Mouse (Mus musculus) kidney, embryonic 16.5 days (tissue): ENCODE data around the gene Slc9a3r2. TPM values are rescaled to one million over a fixed set of nuclear protein-coding genes. Genes with fewer than 3 reads are reported as not detected.

Source experiments
- ATAC-seq: fragments of 200-750 bp; cut with Nextera tagmentation; 2 replicates; pipeline ENCODE4 v1.8.0; 2017; ENCODE audit warnings: moderate TSS enrichment; ENCODE audit not compliant: low FRiP score, low TSS enrichment
- H3K27ac ChIP-seq: fragments of 300-500 bp; sonication (generic); 2 replicates; pipeline ENCODE4 v1.5.1; 2014; ENCODE audit warnings: low read length
- H3K27me3 ChIP-seq: fragments of 300-500 bp; sonication (generic); 2 replicates; pipeline ENCODE4 v1.6.1; 2014; ENCODE audit warnings: low read length, control low read depth, mixed read lengths; ENCODE audit not compliant: insufficient read depth
- H3K36me3 ChIP-seq: fragments of 300-500 bp; sonication (generic); 2 replicates; pipeline ENCODE4 v1.6.1; 2014; ENCODE audit warnings: low read length, control low read depth, mixed read lengths; ENCODE audit not compliant: insufficient read depth
- H3K4me1 ChIP-seq: fragments of 300-500 bp; sonication (generic); 2 replicates; pipeline ENCODE4 v1.6.1; 2014; ENCODE audit warnings: low read length, control low read depth, mixed read lengths; ENCODE audit not compliant: insufficient read depth
- H3K4me2 ChIP-seq: fragments of 300-500 bp; sonication (generic); replicated peaks from 2 replicates; pipeline ENCODE4 v1.6.1; 2014; ENCODE audit warnings: low read depth, low read length
- H3K4me3 ChIP-seq: fragments of 300-500 bp; sonication (generic); 2 replicates; pipeline ENCODE4 v1.5.1; 2014; ENCODE audit warnings: mild to moderate bottlenecking, low read length
- H3K9ac ChIP-seq: fragments of 300-500 bp; sonication (generic); replicated peaks from 2 replicates; pipeline ENCODE4 v1.6.1; 2014; ENCODE audit warnings: low read length
- H3K9me3 ChIP-seq: fragments of 300-500 bp; sonication (generic); 2 replicates; pipeline ENCODE4 v1.6.1; 2016; ENCODE audit warnings: low read length, control low read depth
- WGBS: fragments of 180-500 bp; shearing (Covaris S2); extraction: QIAGEN DNeasy Blood & Tissue Kit; methylation state at CpG from one replicate; pipeline ENCODE4 v1.1.7; 2014; 5-methylcytosine and 5-hydroxymethylcytosine counted together
- polyA plus RNA-seq: library from polyadenylated mRNA; unstranded; fragments of >200 nt; fragmentation: Nextera tagmentation; extraction: Ambion mirVana; gene quantifications from 2 replicates; pipeline ENCODE4 v1.2.1, GENCODE M21; 2015

The Slc9a3r2 gene
- 116 and 120 TPM in 2 replicates for polyA plus RNA-seq

- Histone ChIP-seq H3K9ac (peak within 1 kb of the TSS; percentile 83), H3K27me3 (no peaks in the 10 kb centered on the region), H3K36me3 (no peaks in the 10 kb centered on the region; the same call in 1 of the 2 replicates), H3K4me1 (peaks cover 28% of the 10 kb centered on the region), H3K9me3 (no peaks in the 10 kb centered on the region), H3K4me3 (peak within 1 kb of the TSS; percentile 73), H3K4me2 (peak within 1 kb of the TSS; percentile 97), H3K27ac (peak within 1 kb of the TSS; percentile 83)
- peak; percentile 74 for ATAC-seq
- 0% methylated on average over 19 of the region's 41 CpGs for WGBS
Measured at GRCm38 (mm10) chr17:24650070-24650616, at the start of gene Slc9a3r2. TSS of gene Slc9a3r2 (minus strand) at chr17:24650327.

DNA sequence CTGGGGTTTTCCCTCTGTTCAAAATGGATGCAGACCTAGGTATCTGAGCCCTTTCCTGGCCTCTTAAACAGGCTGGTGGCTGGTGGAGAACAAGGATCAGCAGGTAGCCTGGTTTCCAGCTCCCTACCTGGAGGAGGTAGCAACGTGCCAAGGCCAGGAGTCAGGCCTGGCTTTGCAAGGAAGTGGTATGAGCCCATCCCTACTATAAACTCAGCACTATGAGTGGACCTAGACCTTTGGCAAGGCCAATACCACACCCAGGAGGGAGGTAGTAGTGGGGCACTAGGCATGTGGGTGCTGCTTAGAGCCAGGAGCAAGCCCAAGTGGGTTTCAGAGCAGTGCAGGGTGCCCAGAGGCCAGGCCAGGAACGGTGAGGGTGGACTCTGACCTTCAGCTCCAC, 49.3 kb upstream of the Slc9a3r2 start:
- peaks cover 34% of the 10 kb centered on the region for H3K36me3 ChIP-seq

GRCm38 (mm10) chr17:24698715-24699114, 48.6 kb upstream of the Slc9a3r2 start:
- Histone ChIP-seq H3K4me1 (peaks cover 23% of the 10 kb centered on the region), H3K9me3 (no peaks in the 10 kb centered on the region), H3K27me3 (no peaks in the 10 kb centered on the region), H3K36me3 (peaks cover 29% of the 10 kb centered on the region), H3K4me2 (no peak overlapping the region), H3K9ac (no peak overlapping the region), H3K4me3 (no peak overlapping the region), H3K27ac (no peak overlapping the region)
- no peak for ATAC-seq
- 67% methylated on average over 9 of the region's 9 CpGs for WGBS

More for the DNA sequence above, 49.3 kb upstream of the Slc9a3r2 start:
- Histone ChIP-seq H3K4me2 (no peak overlapping the region), H3K27ac (no peak overlapping the region), H3K27me3 (no peaks in the 10 kb centered on the region), H3K9ac (no peak overlapping the region), H3K4me1 (peaks cover 21% of the 10 kb centered on the region), H3K9me3 (no peaks in the 10 kb centered on the region), H3K4me3 (no peak overlapping the region)
- WGBS, result 79% methylated on average over 2 of the region's 2 CpGs
- no peak for ATAC-seq

DNA sequence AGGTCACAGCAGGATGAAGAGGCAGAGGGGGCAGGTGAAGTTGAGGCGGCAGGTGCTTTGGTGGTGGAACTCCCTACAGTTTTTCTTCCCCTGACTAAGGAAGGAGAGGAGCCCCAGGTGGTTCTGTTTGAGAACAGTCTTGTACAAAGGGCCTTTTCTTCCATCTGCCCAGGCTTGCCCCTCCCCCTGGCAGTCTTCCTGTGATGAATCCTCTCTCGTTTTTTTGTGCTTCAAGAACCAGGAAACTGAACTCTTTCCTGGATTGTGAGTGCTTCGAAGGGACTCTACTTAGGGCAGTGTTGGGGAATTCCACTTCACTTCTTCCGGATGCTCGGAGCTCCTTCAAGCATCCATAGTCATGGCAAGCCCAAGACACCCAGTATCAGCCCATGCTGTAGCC, 47.9 kb upstream of the Slc9a3r2 start:
- Histone ChIP-seq H3K27me3 (no peaks in the 10 kb centered on the region), H3K36me3 (peaks cover 31% of the 10 kb centered on the region), H3K4me1 (peaks cover 23% of the 10 kb centered on the region), H3K9me3 (no peaks in the 10 kb centered on the region), H3K4me2 (no peak overlapping the region), H3K9ac (no peak overlapping the region), H3K4me3 (no peak overlapping the region), H3K27ac (no peak overlapping the region)
- no peak for ATAC-seq
- 30% methylated on average over 5 of the region's 5 CpGs for WGBS

DNA sequence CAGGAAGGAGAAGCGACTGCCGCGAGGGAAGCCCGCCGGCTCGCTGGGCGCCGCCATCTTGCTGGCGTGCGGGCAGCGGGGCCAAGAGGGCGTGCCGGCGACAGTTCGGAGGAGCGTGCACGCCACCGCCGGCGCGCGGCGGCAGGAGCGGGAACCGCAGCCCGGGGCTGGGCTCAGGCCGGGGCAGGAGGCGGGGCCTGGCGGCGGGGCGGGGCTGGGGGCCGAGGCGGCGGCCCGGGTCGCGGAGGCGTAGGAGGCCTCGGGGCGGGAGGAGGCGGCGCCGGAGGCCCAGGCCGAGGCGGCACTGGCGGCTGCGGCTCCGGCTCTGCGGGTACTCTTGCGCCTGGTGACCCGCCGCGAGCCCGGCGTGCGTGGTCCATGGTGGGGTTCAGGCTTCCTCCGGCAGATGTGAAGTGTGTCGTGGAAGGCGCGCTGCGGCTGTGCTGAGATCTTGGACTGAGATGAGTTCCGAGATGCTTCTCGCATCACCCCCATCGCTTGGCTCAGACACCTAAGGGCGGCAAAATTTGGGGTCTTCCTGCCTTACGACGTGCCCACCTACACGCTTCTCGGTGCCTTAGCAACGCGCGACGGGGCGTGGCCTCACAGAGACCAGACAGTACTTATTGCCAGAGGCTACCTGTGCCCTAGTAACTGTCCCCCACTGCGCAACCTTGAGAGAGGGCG, 46.0 kb upstream of the Slc9a3r2 start, which contains the start of the genes Gfer and Noxo1:
Gene Gfer, minus strand, starts transcription at position 146 of the 687 bp plus-strand sequence.
Gene Noxo1, plus strand, starts transcription at position 224 of the 687 bp plus-strand sequence.
- peak; percentile 90 for ATAC-seq
- peak within 1 kb of the TSS; percentile 84 for H3K9ac ChIP-seq
- WGBS, result under 1% methylated on average over 59 of the region's 76 CpGs
- peaks cover under 1% of the 10 kb centered on the region; the same call in 1 of the 2 replicates for H3K27me3 ChIP-seq
- H3K4me1 ChIP-seq, result peaks cover 23% of the 10 kb centered on the region
- peak within 1 kb of the TSS; percentile 81 for H3K4me3 ChIP-seq
- H3K27ac ChIP-seq, result peak within 1 kb of the TSS; percentile 81
- H3K9me3 ChIP-seq, result no peaks in the 10 kb centered on the region
- peaks cover 22% of the 10 kb centered on the region for H3K36me3 ChIP-seq
- peak within 1 kb of the TSS; percentile 87 for H3K4me2 ChIP-seq

DNA sequence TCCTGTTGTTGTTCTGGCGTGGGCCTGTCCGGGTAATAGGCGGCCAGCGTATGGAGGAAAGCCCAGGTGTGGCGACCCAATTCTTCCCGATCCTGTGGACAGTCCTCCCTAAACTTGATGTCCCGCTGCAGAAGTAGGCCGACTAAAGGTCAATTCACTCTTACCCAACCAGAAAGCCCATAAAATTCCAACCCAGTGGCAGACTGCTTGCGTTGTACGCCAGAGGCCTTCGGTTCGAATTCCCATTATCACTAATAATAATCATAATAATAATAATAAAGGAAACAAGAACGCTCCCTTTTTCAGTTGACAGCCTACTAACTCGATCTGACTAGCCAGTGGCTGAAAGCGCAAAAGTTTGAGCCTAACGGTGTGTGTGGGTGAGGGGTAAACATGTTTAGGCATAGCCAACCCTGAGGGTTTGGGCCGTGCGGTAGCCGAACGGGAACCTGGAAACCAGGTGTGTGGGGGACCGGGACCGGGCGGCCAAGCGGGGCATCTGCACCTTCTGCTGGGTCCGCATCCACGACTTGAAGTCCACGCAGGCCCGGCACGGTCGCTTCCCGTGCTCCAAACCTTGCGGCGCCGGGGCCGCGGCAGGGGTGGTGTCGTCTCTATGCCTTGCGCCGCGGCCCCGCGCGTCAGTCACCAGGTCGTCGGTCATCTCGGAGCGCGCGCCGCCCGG, 45.3 kb upstream of the Slc9a3r2 start:
- 4% methylated on average over 37 of the region's 51 CpGs for WGBS
- peak; percentile 37 for ATAC-seq

DNA sequence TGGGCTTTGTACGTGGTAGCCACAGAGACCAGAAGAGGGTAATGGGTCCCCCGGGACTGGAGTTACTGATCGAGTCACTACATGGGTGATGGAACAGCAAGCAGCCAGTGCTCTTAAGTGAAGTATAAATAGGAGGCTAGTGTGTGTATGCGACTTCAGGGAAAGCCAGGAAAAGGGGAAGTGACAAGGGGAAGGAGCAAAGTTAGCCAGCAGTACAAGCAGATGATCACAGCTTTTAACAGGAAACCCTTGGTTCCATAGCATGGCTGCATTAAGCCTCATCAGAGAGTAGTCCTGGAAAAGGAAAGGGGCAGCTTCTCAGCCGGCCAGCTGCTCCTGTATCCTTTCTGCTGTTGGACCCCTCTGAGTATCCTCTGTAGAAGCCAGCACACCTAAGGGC, 42.3 kb upstream of the Slc9a3r2 start:
- WGBS, result 88% methylated on average over 5 of the region's 5 CpGs
- no peak for ATAC-seq
- no peak overlapping the region for H3K27ac ChIP-seq
- peaks cover 13% of the 10 kb centered on the region for H3K36me3 ChIP-seq
- H3K4me1 ChIP-seq, result peaks cover 34% of the 10 kb centered on the region
- no peak overlapping the region for H3K9ac ChIP-seq
- no peak overlapping the region for H3K4me2 ChIP-seq
- no peak overlapping the region for H3K4me3 ChIP-seq
- no peaks in the 10 kb centered on the region for H3K9me3 ChIP-seq
- peaks cover 38% of the 10 kb centered on the region for H3K27me3 ChIP-seq

More for the DNA sequence above, 45.3 kb upstream of the Slc9a3r2 start:
- Histone ChIP-seq H3K27ac (peak overlapping the region; percentile 81), H3K9ac (peak overlapping the region; percentile 84), H3K4me3 (peak overlapping the region; percentile 81), H3K36me3 (peaks cover 15% of the 10 kb centered on the region), H3K27me3 (peaks cover 7% of the 10 kb centered on the region), H3K9me3 (no peaks in the 10 kb centered on the region), H3K4me2 (peak overlapping the region; percentile 87), H3K4me1 (peaks cover 23% of the 10 kb centered on the region)

DNA sequence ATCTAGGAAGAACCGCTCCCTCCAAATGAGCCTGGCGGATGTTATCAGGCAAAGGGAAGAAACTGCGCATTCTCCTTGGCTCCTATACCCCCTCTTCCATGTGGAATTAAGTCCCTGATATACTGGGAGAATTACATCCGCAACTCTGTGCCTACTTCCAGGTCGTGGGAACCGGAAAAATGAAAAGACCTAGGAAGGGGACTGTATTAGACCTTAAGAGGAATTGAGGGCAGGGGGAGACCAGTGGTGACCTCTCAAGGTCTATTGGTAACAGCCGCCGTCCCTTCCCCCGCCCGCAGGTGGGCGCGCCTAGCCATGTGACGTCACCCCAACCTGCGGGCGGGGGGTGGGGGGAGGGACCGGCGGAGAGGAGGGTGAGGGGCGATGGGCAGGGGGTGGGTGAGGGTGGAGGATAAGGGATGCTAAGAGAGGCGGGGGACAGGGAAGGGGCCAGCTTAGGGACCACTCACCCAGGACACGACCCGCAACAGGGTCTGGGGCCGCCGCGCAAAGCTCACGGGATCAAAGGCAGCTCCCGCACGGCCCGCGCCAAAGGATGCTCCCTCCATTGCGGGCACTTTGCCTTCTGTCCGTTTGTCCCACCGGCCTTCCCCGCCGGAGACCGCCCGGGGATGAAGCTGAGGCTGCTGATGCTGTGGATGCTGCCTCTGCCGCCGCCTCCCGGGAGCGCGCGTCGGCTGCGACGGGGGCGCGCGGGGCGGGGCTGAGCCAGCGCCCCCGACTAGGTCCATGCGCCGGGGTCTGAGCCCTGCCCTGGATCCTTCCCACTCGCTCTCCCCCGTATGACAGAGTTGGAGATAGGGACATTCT, 39.3 kb upstream of the Slc9a3r2 start, which contains the start of gene Syngr3:
Gene Syngr3, minus strand, starts transcription at position 705 of the 831 bp plus-strand sequence.
- Histone ChIP-seq H3K4me1 (peaks cover 20% of the 10 kb centered on the region), H3K4me2 (peak within 1 kb of the TSS; percentile 88), H3K9me3 (no peaks in the 10 kb centered on the region), H3K36me3 (peaks cover 13% of the 10 kb centered on the region), H3K9ac (peak within 1 kb of the TSS; percentile 63), H3K27me3 (peaks cover 42% of the 10 kb centered on the region), H3K27ac (no peak within 1 kb of the TSS), H3K4me3 (peak within 1 kb of the TSS; percentile 56)
- WGBS, result under 1% methylated on average over 48 of the region's 55 CpGs
- ATAC-seq, result no peak

DNA sequence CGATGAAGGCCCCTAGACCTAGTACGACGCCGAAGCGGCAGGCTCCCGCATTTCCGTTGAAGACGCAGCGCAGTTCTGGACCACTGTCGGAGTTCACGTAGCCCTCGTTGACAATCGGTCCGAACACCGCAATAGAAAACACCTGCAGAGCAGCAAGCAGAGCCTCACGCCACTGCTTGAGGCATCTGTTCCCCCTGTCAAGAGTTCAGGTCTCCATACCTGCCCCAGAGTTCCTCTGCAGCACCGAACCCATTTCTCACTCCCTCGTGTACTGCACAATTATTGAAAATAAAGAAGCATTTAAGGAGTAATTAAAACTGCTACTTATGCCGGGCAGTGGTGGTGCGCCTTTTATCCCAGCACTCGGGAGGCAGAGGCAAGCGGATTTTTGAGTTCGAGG, 37.5 kb upstream of the Slc9a3r2 start:
- H3K36me3 ChIP-seq, result peaks cover 3% of the 10 kb centered on the region; the same call in 1 of the 2 replicates
- peak overlapping the region; percentile 48 for H3K4me3 ChIP-seq
- H3K9me3 ChIP-seq, result no peaks in the 10 kb centered on the region
- peak overlapping the region; percentile 53 for H3K4me2 ChIP-seq
- H3K4me1 ChIP-seq, result peaks cover 18% of the 10 kb centered on the region
- ATAC-seq, result no peak
- H3K27me3 ChIP-seq, result peaks cover 42% of the 10 kb centered on the region
- whole genome bisulfite sequencing, result 19% methylated on average over 23 of the region's 23 CpGs
- no peak overlapping the region for H3K27ac ChIP-seq
- peak overlapping the region; percentile 60 for H3K9ac ChIP-seq
